Mouse (Mus musculus) WW6 (cell line): Measurements from ENCODE around the gene Sfxn2.
"Not testable (repeated sequence)": the region's sequence is repeated elsewhere in the genome, so short reads cannot be mapped to it uniquely, and the experiment has no call there.

Source experiments
- DNase-seq: peaks from one replicate; pipeline ENCODE4 v3.0.0-alpha.2; 2013; ENCODE audit warnings: low read depth, low spot score

Sfxn2 gene

DNA sequence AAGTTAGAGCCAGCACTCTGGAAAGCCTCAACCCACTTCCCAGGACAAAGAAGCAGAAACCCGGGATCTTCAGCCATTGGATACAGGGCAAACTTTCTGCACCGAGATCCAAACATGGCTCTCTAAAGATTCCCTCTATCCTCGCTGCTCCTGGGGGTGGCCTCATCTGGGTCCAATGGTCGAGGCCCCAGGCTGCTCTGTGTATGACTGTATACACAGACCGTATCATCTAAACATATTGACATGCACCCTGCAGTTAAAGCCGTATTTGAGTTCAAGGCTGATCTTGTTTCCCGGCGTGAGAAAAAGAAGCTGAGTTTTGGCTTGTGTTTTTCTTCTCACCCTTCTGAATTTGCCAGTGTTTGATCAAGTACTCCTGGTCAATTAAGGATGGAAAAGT is 30.4 kb upstream of the Sfxn2 start:
- no peak for DNase-seq

DNA sequence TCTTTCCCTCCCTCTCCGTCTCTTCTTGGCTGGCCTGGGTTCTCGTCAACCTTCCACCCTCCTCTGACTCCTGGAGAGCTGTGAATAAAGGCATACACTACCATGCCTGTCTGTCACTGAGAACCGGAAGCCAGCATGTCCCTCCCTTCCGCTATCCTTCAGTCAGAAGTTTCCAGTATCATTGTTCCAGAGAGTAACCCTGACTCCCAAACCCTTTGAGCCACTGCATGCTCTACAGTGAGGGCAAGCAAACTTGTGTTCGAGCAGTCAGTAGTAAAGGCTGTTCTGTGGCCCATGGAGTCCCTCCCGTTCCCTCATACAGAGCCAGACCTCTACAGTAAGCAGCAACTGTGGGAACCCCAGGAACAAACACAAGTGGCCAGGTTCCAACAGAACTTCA is 25.6 kb upstream of the Sfxn2 start:
- no peak for DNase-seq

DNA sequence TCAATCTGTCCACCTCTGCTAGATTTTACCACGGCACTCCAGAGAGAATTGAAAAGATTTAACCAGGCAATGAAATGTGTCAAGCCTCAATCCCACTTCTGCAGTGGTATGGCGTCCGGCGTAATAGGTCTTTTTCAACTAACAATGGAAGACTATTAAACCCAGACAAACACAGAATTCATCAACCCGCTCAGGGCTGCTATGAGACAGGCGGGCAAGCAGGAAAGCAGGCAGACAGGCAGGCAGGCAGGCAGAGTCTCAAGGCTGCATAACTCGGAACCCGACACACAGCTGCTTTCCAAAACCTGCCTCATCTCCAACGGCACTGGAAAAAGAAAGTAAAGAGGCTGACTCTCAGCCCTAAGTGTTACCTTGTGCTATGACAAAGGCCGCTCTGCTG is 25.1 kb upstream of the Sfxn2 start:
- no peak for DNase-seq

DNA sequence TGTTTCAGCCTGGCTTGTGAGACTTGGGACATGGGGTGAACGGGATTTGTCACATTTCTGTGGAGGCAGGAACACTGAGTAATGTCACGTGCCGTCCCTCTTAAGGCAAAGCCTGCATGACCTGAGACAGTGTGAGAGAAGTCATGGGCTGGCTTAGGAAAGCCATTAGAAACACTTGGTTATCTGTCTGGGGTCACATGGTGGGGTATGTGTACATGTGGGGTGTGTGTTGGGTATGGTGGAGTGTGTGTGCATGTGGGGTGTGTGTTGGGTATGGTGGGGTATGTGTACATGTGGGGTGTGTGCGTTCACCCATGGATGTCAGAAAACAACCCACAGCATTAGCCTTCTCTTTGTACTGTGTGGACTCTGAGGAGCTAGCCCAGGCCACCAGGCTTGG is 22.8 kb upstream of the Sfxn2 start:
- DNase-seq: no peak

DNA sequence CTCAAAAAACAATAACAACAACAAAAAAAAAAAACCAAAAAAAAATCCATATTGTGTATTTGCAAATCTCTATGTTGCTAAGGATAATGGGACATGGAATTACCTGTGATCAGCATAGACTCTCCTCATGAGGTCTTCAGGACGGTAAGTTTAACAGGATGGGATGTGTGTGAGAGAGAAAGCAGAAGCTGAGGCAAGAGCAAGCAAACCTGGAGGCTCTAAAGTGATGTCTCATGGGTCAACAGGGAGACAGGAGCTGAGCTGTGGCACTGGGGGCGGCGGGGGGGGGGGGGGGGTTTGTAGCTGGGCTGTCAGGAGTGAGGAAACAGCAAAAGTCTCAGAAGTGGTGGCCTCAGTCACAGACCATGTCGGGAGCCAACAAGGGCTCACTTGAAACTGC is 20.7 kb upstream of the Sfxn2 start:
- DNase-seq: no peak

DNA sequence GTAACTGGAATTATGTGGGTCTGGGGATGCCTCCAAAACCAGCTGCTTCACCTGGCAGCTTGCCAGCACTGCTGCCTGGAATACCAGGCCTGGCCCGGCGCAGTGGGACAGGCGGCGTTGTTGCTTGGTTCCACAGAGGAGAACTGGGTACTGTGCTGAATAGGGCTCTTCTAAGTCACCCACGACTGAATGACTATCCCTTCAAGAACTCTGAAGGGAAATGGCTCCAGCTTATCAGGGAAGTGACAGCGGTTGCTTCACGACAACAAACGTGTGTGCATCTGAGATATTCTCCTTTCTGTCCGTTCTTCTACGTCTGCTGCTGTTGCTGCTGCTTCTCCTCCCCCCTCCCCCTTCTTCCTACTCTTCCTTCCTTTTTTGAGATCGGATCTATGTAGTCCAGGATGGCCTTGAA is 19.6 kb upstream of the Sfxn2 start:
- DNase-seq: no peak

DNA sequence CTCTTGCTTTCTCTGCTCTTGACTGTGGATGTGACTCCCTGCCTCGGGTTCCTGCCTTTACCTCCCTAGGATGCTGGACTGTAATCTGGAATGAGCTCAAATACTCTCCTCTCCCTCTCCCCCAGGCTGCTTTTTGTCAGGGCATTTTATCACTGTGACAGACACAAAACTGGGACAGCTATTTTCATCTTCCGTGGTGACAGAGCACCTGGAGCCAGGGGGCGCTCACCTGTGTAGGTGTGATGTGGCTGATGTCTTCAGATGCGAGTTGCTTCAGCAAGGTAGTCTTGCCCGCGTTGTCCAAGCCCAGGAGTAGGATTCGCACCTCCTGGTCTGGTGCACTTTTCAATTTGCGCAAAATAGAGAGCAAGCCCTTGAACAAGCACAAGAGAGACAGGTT is 15.2 kb upstream of the Sfxn2 start:
- no peak for DNase-seq

DNA sequence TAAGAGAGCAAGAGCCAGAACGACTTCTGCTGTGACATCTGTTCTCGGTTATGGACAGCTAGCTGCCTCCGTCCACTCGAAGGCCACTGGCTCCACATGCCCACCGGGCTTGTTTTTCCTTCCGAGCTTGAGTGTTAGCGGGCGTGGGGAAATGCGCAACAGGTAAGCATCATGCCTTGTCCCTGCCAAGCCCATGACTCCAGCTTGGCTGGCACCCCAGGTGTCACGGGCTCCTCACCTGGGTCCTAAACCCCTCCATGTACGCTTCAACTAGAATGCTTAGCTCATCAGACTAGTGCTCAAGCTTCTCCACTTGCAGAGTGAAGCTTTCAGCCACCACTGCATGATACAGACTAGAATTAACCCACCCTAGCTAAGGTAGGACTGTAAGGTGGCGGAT is 14.5 kb upstream of the Sfxn2 start:
- DNase-seq: no peak

DNA sequence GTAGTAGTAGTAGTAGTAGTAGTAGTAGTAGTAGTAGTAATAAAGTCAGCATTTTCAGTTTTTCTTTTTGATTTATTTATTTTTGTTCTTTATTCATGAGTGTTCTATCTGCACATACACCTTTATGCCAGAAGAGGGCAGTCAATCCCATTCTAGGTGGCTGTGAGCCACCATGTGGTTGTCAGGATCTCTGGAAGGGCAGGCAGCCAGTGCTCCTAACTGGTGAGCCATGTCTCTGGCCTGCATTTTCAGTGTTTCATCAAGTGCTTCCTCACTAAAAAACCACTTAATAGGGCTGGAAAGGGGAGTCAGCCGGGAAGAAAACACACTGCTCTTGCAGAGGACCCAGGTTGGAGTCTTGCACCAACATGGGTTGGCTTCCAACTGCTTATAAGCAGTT is 11.0 kb upstream of the Sfxn2 start:
- DNase-seq: no peak

DNA sequence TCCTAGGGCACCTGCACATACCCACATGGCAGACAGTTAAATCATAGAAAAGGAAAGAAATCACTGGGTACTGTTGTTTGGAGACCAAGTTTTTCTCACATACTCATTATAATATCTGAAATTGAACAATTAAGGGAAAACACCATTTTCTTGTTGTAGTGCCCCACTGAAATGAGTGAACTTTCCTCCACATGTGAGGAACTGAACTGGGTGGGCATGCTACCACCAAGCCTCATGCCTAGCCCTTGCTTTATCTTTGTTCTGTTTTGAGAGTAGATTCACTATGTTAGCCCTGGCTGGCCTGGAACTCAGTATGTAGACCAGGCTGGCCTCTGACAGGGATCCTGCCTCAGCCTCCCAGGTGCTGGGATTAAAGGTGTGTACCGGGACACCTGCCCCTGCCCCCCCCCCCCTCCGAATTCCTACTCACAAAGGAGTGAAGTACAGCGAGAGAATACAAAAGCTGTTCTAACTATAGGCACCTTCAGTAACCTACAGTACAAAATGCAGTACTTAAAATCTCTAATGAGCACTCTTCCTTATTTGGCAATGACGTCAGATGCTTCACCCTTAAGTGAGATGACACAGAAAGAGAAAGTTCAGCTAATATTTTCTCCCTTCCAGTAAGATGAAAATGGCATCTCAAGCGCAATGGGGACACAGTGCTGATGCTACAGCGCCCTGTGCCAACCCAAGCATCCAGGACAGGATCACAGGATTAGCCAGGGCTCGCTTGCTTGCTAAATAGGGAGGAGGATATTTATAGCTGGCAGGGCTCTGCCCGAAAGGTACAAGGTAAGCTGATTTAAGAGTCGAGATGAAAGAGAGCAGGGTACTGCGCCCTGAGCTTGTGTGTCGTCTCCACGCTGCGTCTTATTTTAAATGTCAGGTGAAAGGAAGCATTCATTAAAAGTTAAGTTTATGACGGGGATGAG is 10.3 kb upstream of the Sfxn2 start:
- no peak for DNase-seq

DNA sequence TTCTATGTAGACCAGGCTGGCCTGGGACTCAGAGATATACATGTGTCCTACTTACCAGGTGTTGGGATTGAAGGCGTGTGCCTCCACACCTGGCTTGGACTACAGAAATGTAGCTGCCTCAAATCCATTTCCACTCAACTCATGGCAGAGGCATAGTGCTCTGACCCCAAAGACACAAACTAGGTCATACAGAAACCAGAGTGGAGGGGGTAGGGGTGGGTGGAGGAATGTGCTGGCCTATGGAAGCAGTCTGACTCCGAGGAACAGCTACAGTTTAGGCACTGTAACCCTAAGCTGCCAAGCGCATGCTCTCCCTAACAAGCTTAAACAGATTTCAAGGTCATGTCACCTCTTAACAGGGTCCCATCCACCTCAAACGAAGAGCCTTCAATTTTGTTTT is 9.6 kb upstream of the Sfxn2 start:
- DNase-seq: no peak

DNA sequence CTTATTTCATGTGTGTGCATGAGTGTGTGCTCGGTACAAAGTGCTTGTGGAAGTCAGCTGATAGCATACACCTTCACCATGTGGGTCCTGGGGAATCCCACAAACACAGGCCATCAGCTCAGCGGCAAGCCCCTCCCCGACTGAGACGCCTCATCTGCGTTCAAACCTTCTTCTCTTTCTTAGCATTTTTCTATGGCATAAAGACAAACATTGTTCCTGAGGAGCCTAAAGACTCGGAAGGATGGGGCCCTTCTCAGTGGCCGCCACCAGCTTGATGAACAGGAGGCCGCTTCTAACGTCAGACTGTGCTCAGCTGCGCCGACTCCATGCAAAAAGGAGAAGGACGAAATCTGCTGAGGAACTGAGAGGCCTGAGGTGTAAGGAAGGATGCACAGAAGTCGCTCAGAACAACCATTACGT is 9.1 kb upstream of the Sfxn2 start:
- no peak for DNase-seq

DNA sequence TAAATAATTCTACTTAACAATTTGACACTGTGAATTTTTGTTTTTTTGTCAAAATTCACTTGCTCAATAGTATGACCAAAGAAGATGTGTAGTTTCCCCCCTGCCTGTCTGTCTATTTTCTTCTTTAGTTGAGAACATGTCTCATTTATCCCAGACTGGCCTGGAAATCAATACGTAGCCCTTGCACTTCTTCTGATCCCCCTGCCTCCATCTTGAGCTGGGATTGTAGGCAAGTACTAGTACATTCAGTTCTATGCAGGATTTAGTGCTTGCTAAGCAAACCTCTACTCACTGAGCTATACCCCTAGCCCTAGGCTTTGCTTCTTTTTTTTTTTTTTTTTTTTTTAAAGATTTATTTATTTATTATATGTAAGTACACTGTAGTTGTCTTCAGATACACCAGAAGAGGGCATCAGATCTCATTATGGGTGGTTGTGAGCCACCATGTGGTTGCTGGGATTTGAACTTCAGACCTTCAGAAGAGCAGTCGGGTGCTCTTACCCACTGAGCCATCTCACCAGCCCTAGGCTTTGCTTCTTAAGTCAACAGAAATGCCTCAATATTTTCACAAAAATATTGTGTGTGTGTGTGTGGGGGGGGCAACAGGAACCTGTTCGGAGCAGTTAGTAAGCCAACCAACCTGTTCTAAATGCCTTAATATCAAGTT is 1.8 kb upstream of the Sfxn2 start:
- not testable (repeated sequence) for DNase-seq

DNA sequence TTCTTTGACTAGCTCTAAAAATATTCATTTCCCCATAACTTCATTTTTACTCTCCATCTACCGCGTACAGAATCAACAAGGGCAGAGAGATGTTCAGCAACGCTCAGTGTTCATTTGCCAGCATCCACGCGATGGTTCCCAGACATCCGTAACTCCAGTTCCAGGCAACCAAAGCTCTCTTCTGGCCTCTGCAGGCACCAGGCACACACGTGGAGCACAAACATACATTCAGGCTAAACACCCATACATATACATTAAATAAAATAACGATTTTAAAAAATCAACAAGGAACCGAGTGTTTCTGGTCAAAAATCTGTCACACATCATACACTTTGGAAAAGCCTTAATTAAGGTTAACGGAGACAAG is 1.3 kb upstream of the Sfxn2 start:
- DNase-seq: no peak

DNA sequence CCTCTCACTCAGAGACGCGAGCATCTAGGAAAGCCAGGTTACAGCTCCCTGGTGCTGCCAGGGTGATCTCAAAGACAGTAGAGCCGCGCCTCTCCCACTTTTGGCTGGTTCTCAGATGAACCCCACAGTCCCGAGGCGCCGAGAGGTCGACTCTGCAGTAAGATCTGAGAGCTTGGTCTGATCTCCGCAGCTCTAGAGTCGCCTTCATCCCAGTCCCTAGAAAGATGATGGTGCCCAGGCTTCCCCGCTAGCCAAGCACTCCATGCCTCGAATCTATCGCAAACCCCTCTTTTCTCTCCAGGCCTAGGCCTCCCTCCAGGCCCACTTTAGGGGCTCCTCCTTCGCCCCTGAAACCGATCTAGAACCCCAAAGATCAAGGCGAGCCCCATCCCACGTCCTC is 617 bp upstream of the Sfxn2 start:
- DNase-seq: no peak

DNA sequence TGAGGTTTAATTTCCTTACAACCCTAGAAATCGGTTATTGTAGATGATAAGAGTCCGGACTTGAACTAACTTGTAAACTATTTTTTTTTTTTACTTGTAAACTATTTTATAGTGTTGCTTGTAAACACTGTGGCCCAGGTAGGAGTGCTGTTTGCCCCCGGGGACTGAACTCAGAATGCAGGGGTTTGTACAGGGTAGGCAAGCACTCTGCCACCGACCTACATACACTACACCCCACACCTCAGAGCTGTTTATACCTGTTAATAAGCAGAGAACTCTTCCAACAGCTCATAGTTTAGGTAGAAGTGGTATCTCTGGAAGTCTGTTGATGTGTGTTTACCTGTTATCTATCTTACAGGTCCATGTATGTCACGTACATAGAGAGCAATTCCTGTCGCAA is 825 bp downstream of the Sfxn2 start:
- DNase-seq: no peak

DNA sequence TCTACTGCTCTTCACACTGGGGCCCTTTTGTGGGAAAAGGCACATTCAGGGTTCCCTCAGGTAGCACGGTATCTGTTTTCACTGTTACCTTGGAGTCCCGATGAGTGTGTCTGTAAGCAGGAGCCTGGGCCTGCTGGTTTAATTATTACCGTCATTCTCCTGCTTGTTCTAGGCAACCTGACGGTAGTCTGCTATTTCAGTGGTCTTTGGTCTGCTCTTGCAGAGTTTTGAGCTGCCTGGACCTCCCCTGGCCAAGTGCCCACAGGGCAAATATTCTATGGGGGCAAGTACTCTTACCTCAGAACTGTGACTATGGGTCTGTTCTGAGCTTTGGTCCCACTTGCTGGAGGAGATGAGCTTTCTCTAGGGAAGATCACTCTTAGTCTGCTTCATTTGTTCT is 2.0 kb downstream of the Sfxn2 start:
- no peak for DNase-seq

DNA sequence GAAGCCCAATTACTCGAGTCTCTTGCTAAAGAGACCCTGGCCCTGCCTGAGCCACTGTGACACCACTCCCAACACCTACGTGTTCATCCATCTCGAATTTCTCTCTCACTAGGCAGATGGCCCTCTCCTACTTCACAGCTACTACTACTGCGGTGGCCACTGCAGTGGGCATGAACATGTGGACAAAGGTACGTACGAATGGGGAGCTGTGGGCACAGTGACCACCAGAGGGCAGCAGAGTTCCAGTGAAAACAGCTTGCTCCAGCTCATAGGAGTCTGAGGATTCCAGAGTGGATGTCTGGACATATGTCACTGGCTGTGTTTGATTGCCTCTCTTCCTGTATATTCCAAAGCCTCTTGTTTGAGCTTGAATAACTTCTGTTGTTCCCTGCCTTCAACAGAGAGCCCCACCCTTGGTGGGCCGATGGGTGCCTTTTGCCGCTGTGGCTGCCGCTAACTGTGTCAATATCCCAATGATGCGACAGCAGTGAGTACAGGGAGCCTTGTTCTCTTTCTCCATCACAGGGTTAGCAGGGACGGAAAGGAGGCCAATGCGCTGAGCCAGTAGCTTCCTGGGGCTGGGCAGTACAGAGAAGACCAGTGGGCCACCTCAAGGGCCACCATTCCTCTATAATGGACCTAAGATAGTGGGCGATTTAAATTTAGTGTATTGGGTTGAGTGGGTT is 14.8 kb downstream of the Sfxn2 start:
- DNase-seq: no peak

DNA sequence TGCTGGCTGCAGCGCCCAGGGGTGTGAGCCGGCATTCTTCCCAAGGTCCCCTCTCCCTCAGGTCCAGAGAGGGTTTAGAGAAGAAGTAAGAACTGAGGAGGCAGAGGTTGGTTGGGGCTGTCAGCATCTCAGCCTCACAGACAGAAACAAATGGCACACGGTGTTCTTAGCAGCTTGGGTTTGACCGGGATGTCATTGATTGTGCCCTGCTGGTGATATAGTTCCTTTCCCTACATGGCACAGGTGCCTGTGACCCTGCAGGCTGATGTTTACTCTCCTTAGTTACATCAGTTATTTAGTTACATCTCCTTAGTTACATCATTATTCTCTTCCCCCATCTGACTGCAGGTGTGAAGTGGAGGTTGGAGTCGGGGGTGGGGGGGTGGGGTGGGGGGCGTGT is 18.4 kb downstream of the Sfxn2 start:
- no peak for DNase-seq

DNA sequence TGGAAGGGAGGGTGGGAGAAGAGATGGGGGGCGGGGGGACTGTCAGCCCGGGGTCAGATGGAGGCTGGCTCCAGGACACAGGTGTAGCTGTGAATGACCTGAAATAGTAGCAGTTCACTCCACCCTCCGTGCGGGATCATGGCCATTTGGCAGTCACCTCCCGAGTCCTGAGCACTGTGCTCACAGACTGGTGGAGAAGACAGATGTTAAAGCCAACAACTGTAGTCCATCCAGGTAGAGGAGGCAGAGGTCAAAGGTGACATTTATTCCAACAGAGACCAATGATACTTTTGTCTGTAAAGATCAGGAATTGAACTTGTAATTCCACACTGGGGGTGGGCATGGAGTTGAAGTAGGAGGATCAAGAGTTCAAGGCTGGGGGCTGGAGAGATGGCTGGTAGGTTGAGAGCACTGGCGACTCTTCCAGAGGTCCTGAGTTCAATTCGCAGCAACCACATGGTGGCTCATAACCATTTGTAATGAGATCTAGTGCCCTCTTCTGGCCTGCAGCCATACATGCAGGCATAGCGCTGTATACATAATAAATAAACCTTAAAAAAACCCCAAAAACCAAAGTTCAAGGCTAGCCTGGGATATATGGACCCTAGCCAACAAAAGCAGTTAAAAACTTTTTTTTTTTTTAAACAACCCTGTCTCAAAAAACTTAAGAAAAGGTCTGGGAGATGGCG is 19.7 kb downstream of the Sfxn2 start:
- DNase-seq: no peak

DNA sequence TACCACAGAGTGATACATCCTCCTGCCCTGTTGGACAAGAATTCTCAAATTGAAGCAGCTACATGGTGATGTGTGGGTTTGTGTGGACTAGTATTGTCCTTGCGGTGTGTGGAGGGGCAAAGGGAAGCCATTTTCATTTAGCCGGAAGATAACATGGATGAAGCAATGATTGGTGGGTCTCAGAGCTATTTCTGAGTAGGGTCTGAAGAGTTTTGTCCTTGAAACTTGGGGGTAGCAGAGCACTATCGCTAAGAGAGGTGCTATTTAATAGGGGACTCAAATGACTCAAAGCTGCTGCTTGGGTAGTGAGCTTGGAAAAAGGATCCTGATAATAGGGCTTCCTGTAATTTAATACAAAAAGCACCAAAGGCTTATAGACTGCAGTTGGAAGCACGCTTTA is 25.0 kb downstream of the Sfxn2 start:
- DNase-seq: no peak

DNA sequence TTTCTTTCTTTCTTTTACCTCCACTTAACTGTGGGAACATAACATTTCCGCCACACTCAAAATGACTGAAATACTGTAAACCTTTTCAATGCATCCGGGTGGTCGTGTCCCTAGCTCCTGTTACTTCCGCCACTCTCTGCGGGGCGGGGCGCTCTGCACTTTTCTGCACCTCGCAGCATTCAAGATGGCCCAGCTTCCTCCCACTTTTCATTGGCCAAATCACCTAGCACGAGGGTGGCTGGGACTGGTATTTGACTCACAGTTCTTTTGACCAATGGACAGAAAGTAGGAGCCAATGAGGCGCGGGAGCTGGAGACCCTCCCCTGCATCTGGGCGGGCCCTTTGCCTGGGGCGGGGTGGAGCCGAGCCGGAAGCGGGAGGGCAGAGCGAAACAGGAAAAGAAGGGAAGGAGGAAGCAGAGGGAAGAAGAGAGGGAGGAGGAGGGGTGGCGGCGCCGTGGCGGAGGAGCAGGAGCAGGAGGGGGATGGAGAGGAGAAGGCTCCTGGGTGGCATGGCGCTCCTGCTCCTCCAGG is 25.6 kb downstream of the Sfxn2 start, which contains the start of gene Wbp1l:
TSS of gene Wbp1l (plus strand) at position 365 of the 533 bp plus-strand sequence.
- DNase-seq: peak; percentile 97
